Mouse (Mus musculus): ENCODE data around the gene Ano10.

GRCm38 (mm10) chr9:122178427-122178826 lies 115.8 kb downstream of the Ano10 start:
- no peak for TF ChIP-seq CTCF (IDR thresholded peaks at IDR 0.05; ENCODE audit: borderline replicate concordance, insufficient read depth, low read depth, low read length)
- no peak for TF ChIP-seq POLR2A (IDR thresholded peaks at IDR 0.05; ENCODE audit: borderline replicate concordance, insufficient read depth, low read length)

Measured in cerebellum, adult 2 months (tissue).